Mouse (Mus musculus) intestine, embryonic 15.5 days (tissue): ENCODE measurements around the gene Rpa3. TPM values are rescaled to one million over a fixed set of nuclear protein-coding genes. Genes with fewer than 3 reads are reported as not detected.

Source experiments
- polyA plus RNA-seq: library from polyadenylated mRNA; unstranded; fragments of >200 nt; fragmentation: Nextera tagmentation; extraction: Ambion mirVana; gene quantifications from 2 replicates; pipeline ENCODE4 v1.2.1, GENCODE M21; 2015

The Rpa3 gene
- polyA plus RNA-seq, 1 experiment from 2014 or later = 172 TPM

Other genes with a start within 250 kb of the Rpa3 start
- 2.6 and 3.0 TPM in 2 replicates for gene Col28a1, start 66.6 kb downstream of the Rpa3 start, polyA plus RNA-seq
- gene Mios, start 50.0 kb downstream of the Rpa3 start, polyA plus RNA-seq = 19.1 and 22.6 TPM in 2 replicates
- gene Umad1, start 115 bp upstream of the Rpa3 start, polyA plus RNA-seq = 24.9 and 25.5 TPM in 2 replicates
- gene Gm45062, start 277 bp upstream of the Rpa3 start, polyA plus RNA-seq = 5.1 and 6.7 TPM in 2 replicates